Mouse (Mus musculus): Measurements from ENCODE around the gene Dscaml1.

DNA sequence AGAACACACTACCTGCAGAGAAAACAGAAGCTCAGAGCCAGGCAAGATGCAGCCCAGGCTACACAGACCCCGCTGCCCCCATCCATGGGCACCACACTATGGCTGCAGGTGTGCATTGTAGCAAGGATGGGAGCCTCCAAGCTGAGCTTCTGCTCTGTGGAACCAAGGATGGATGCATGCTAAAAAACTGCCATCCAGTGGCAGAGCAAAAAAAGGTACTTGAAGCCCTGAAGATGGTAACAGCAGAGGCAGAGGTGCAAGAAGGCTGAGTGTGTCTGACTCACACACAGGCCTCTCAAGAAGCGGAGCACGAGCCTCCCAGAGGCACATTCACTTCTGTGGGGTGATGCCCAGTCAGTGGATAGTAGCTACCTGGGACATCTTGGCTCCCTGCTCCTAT is 276.8 kb downstream of the Dscaml1 start:
- TF ChIP-seq CTCF (IDR thresholded peaks at IDR 0.05; ENCODE audit: borderline replicate concordance, control insufficient read depth, extremely low read depth, insufficient read depth, low read length, poor library complexity) = no peak
- no peak for TF ChIP-seq POLR2A (IDR thresholded peaks at IDR 0.05; ENCODE audit: control insufficient read depth, extremely low read depth, insufficient read depth, low read length, poor library complexity)

Data from thymus, adult 2 months (tissue).